Mouse (Mus musculus) midbrain, embryonic 11.5 days (tissue): ENCODE data around the gene Emsy. TPM values are rescaled to one million over a fixed set of nuclear protein-coding genes. Genes with fewer than 3 reads are reported as not detected.

Experiments
- ATAC-seq: fragments of 200-750 bp; cut with Nextera tagmentation; 2 replicates; pipeline ENCODE4 v1.8.0; 2017; ENCODE audit warnings: moderate TSS enrichment, moderate library complexity; ENCODE audit not compliant: low FRiP score
- DNase-seq: peaks from one replicate; pipeline ENCODE4 v3.0.0; 2015; ENCODE audit warnings: low spot score; ENCODE audit errors: missing footprints
- H3K27ac ChIP-seq: fragments of 300-500 bp; sonication (generic); 2 replicates; pipeline ENCODE4 v1.5.1; 2014; ENCODE audit warnings: low read depth, low read length
- H3K27me3 ChIP-seq: fragments of 300-500 bp; sonication (generic); 2 replicates; pipeline ENCODE4 v1.6.1; 2014; ENCODE audit warnings: mild to moderate bottlenecking, low read length, moderate library complexity, mixed read lengths; ENCODE audit not compliant: control insufficient read depth, insufficient read depth
- H3K36me3 ChIP-seq: fragments of 300-500 bp; sonication (generic); 2 replicates; pipeline ENCODE4 v1.6.1; 2014; ENCODE audit warnings: mild to moderate bottlenecking, low read length, moderate library complexity, mixed read lengths; ENCODE audit not compliant: control insufficient read depth, insufficient read depth
- H3K4me1 ChIP-seq: fragments of 300-500 bp; sonication (generic); 2 replicates; pipeline ENCODE4 v1.6.1; 2014; ENCODE audit warnings: low read length; ENCODE audit not compliant: control insufficient read depth, insufficient read depth
- H3K4me2 ChIP-seq: fragments of 300-500 bp; sonication (generic); 2 replicates; pipeline ENCODE4 v1.6.1; 2014; ENCODE audit warnings: mild to moderate bottlenecking, moderate library complexity
- H3K4me3 ChIP-seq: fragments of 300-500 bp; sonication (generic); 2 replicates; pipeline ENCODE4 v1.5.1; 2014; ENCODE audit warnings: low read depth, low read length
- H3K9ac ChIP-seq: fragments of 300-500 bp; sonication (generic); 2 replicates; pipeline ENCODE4 v1.6.1; 2014; ENCODE audit warnings: low read length
- H3K9me3 ChIP-seq: fragments of 300-500 bp; sonication (generic); 2 replicates; pipeline ENCODE4 v1.6.1; 2016; ENCODE audit warnings: low read length; ENCODE audit not compliant: control insufficient read depth
- WGBS: fragments of 180-500 bp; shearing (Covaris S2); extraction: QIAGEN DNeasy Blood & Tissue Kit; methylation state at CpG from one replicate; pipeline ENCODE4 v1.1.7; 2014; 5-methylcytosine and 5-hydroxymethylcytosine counted together
- polyA plus RNA-seq: library from polyadenylated mRNA; unstranded; fragments of >200 nt; fragmentation: Nextera tagmentation; extraction: Ambion mirVana; gene quantifications from 2 replicates; pipeline ENCODE4 v1.2.1, GENCODE M21; 2014

The Emsy gene
- polyA plus RNA-seq, 1 experiment from 2014 or later: 67.9 TPM

DNA sequence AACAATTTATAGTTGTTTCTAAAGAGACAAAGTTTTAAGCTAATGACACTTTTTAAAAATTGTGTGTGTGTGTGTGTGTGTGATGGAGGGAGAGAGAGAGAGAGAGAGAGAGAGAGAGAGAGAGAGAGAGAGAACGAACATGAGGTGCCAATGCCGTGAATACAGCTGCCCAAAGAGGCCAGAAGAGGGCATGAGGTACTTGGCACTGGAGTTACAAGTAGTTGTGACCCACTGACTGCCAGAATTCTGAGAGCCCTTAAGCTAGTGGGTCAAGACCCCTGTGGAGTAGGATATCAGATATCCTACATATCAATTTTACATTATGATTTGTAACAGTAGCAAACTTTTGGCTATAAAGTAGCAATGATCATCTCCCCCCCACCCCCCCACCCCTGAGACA is 4.9 kb downstream of the Emsy start:
- WGBS: 100% methylated on average over 2 of the region's 2 CpGs
- H3K9me3 ChIP-seq: no peaks in the 10 kb centered on the region

GRCm38 (mm10) chr7:98644238-98644637 is 12.3 kb downstream of the Emsy start:
- Histone ChIP-seq H3K36me3 (peaks cover 11% of the 10 kb centered on the region; the same call in 1 of the 2 replicates), H3K9me3 (no peaks in the 10 kb centered on the region), H3K27ac (no peak overlapping the region), H3K9ac (no peak overlapping the region), H3K4me3 (no peak overlapping the region), H3K4me2 (no peak overlapping the region), H3K27me3 (no peaks in the 10 kb centered on the region), H3K4me1 (peaks cover 3% of the 10 kb centered on the region; the same call in 1 of the 2 replicates)
- ATAC-seq (no peak), DNase-seq (no peak)
- WGBS: 0% methylated on average over 1 of the region's 1 CpGs

More for the DNA sequence above, 4.9 kb downstream of the Emsy start:
- no peak overlapping the region for H3K9ac ChIP-seq
- DNase-seq (no peak), ATAC-seq (no peak)
- no peak overlapping the region for H3K27ac ChIP-seq
- no peaks in the 10 kb centered on the region for H3K27me3 ChIP-seq
- peaks cover 9% of the 10 kb centered on the region; the same call in 1 of the 2 replicates for H3K36me3 ChIP-seq
- no peak overlapping the region for H3K4me2 ChIP-seq
- peaks cover 12% of the 10 kb centered on the region for H3K4me1 ChIP-seq
- no peak overlapping the region for H3K4me3 ChIP-seq

- Histone ChIP-seq H3K4me3 (no peak overlapping the region), H3K4me1 (no peaks in the 10 kb centered on the region), H3K9me3 (no peaks in the 10 kb centered on the region), H3K27ac (no peak overlapping the region), H3K27me3 (no peaks in the 10 kb centered on the region), H3K4me2 (no peak overlapping the region), H3K36me3 (peaks cover 9% of the 10 kb centered on the region; the same call in 1 of the 2 replicates), H3K9ac (no peak overlapping the region)
- ATAC-seq (no peak), DNase-seq (no peak)
- WGBS: 88% methylated on average over 2 of the region's 2 CpGs
Measured at GRCm38 (mm10) chr7:98636607-98637006, 20.0 kb downstream of the Emsy start.

- Histone ChIP-seq H3K36me3 (peaks cover 9% of the 10 kb centered on the region), H3K27ac (no peak overlapping the region)
- WGBS: 61% methylated on average over 3 of the region's 3 CpGs
Measured at GRCm38 (mm10) chr7:98633032-98633431, 23.6 kb downstream of the Emsy start.

DNA sequence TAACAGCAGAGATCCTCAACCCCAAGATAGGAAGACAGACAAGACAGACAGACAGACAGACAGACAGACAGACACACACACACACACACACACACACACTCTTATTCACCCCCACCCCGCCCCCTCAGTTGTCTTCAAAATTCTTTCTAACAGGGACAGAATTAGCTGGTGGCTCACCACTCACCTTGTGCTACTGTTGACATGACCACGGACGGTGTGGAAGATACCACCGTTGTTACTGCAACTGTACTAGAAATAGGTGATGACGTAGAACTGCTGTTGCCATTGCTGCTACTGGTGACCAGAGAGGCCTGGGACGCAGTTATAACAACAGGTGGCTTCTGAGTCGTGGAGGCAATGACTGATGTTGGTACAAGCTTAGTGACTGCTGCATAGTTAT is 26.6 kb downstream of the Emsy start:
- no peak overlapping the region for H3K4me2 ChIP-seq
- H3K36me3 ChIP-seq: peaks cover 12% of the 10 kb centered on the region
- H3K9me3 ChIP-seq: no peaks in the 10 kb centered on the region
- ATAC-seq (no peak), DNase-seq (no peak)
- no peak overlapping the region for H3K9ac ChIP-seq
- 95% methylated on average over 7 of the region's 7 CpGs for WGBS
- H3K4me3 ChIP-seq: no peak overlapping the region
- H3K4me1 ChIP-seq: no peaks in the 10 kb centered on the region
- no peak overlapping the region for H3K27ac ChIP-seq
- H3K27me3 ChIP-seq: no peaks in the 10 kb centered on the region

More at GRCm38 (mm10) chr7:98633032-98633431, 23.6 kb downstream of the Emsy start:
- Histone ChIP-seq H3K9me3 (no peaks in the 10 kb centered on the region), H3K27me3 (no peaks in the 10 kb centered on the region), H3K4me1 (no peaks in the 10 kb centered on the region), H3K9ac (no peak overlapping the region), H3K4me2 (no peak overlapping the region), H3K4me3 (no peak overlapping the region)
- DNase-seq (no peak), ATAC-seq (no peak)

DNA sequence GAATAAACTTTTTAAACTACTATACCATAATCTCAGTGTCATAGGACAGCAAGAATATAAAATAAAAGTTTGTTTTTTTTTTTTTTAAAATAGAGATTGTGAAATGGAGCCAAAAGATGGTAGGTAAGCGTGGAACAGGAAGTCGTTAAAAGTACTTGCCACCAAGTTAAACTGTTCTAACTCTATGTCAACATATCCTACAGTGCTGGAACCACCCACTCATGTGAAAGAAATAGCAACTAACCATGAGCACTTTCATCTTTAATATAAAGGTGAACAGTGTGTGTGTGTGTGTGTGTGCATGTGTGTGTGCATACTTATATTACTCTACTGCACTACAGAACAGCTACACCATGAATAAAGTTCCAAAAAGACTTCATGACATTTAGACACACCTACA is 38.8 kb downstream of the Emsy start:
- Histone ChIP-seq H3K27ac (no peak overlapping the region), H3K36me3 (no peaks in the 10 kb centered on the region; the same call in 1 of the 2 replicates), H3K9ac (no peak overlapping the region), H3K4me1 (no peaks in the 10 kb centered on the region), H3K4me2 (no peak overlapping the region), H3K4me3 (no peak overlapping the region), H3K9me3 (no peaks in the 10 kb centered on the region), H3K27me3 (no peaks in the 10 kb centered on the region)
- WGBS: 95% methylated on average over 2 of the region's 2 CpGs
- DNase-seq (no peak), ATAC-seq (no peak)

- H3K27me3 ChIP-seq: no peaks in the 10 kb centered on the region
- WGBS: 100% methylated on average over 1 of the region's 1 CpGs
- H3K4me2 ChIP-seq: no peak overlapping the region
- no peaks in the 10 kb centered on the region for H3K9me3 ChIP-seq
- H3K9ac ChIP-seq: no peak overlapping the region
- no peak overlapping the region for H3K4me3 ChIP-seq
- H3K36me3 ChIP-seq: peaks cover 3% of the 10 kb centered on the region
- DNase-seq (no peak), ATAC-seq (no peak)
- H3K4me1 ChIP-seq: no peaks in the 10 kb centered on the region
- no peak overlapping the region for H3K27ac ChIP-seq
Measured at GRCm38 (mm10) chr7:98612936-98613335, 43.6 kb downstream of the Emsy start.

GRCm38 (mm10) chr7:98608520-98608919 is 48.1 kb downstream of the Emsy start:
- no peaks in the 10 kb centered on the region for H3K27me3 ChIP-seq
- DNase-seq: no peak
- ATAC-seq: no peak
- H3K4me3 ChIP-seq: no peak overlapping the region
- no peaks in the 10 kb centered on the region for H3K9me3 ChIP-seq
- peaks cover 3% of the 10 kb centered on the region for H3K36me3 ChIP-seq
- no peak overlapping the region for H3K27ac ChIP-seq
- no peaks in the 10 kb centered on the region for H3K4me1 ChIP-seq
- no peak overlapping the region for H3K4me2 ChIP-seq
- H3K9ac ChIP-seq: no peak overlapping the region

DNA sequence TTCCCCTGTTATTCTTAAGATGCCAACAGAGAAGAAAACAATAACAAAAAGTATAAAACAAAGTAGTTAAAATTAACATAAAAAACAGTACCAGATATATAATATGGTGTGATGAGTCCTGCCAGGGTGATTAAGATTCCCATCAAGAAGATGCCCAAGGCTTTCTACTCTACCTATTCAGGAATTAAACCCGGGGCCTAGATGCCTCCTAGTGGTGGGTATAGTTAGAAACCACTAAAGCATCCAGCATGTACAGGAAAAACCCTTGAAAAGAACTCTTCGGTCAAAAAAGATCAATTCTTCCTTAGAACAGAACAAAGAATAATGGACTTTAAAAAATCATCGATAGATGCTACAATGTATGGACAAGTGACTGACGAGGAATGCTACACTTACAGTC is 49.4 kb downstream of the Emsy start:
- Histone ChIP-seq H3K4me1 (no peaks in the 10 kb centered on the region), H3K36me3 (peaks cover 3% of the 10 kb centered on the region), H3K27me3 (no peaks in the 10 kb centered on the region), H3K27ac (no peak overlapping the region), H3K4me2 (no peak overlapping the region), H3K9ac (no peak overlapping the region), H3K4me3 (no peak overlapping the region), H3K9me3 (no peaks in the 10 kb centered on the region)
- WGBS: 83% methylated on average over 4 of the region's 4 CpGs
- no peak for ATAC-seq
- DNase-seq: no peak

DNA sequence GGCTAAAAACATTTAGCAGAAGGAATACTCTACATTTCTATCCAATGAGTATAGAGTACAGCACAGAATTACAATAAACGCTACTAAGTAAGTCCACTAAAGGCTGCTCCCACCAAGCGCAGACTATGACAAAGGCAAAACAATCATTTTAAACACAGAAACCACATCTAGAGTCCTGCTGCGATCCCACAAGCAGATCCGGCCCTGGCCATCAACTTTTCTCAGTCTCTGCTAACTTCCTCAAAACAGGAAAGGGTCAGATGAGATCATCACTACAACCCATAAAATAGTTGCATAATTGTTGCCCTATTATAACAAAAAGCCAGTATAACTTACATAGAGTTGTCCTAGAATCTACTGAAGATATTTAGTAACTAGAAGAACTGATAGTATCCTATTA is 54.9 kb downstream of the Emsy start:
- no peak overlapping the region for H3K9ac ChIP-seq

More for the DNA sequence above, 54.9 kb downstream of the Emsy start:
- no peaks in the 10 kb centered on the region; the same call in 1 of the 2 replicates for H3K36me3 ChIP-seq
- no peak for ATAC-seq
- 90% methylated on average over 4 of the region's 4 CpGs for WGBS
- no peaks in the 10 kb centered on the region for H3K9me3 ChIP-seq
- no peak overlapping the region for H3K4me3 ChIP-seq
- DNase-seq: no peak
- no peaks in the 10 kb centered on the region for H3K27me3 ChIP-seq
- H3K27ac ChIP-seq: no peak overlapping the region
- H3K4me1 ChIP-seq: no peaks in the 10 kb centered on the region
- no peak overlapping the region for H3K4me2 ChIP-seq
